Mouse (Mus musculus) NIH3T3 (cell line): ENCODE data around the gene Cfap157.

Experiments
- DNase-seq: peaks from one replicate; pipeline ENCODE4 v3.0.0-alpha.2; 2012; ENCODE audit warnings: low read depth

Gene Cfap157

DNA sequence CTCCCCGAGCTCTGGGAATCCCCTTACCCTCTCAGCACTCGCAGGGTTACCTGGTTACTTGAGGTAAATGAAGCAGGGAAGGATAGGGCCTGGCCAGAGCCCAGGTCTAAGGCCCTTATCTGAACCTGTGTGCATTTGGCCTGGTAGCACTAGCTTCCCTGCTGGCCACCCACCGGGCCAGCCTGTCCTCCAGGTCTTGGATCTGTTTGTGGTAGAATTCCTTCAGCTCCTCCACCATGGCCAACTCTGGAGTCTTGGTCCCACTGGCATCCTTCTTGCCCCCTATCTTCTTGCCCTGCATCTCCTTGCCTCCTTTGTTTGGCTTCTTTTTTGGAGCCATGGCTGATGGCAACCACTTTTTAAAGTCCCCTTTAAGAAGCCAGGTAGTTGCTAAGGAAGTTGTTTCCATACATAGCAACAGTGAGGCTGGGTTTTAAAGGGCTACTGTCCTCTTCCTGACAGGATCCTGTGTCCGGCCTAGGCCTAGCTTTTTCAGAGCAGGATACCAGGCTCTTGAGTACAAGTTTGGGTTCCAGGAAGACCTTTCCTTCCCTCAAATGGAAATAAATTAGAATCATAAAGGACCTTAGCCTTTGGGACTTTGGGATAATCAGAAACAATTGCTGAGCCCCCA, at the start of gene Cfap157:
Cfap157 (minus strand) TSS at position 381 of the 634 bp plus-strand sequence.
- DNase-seq, result peak; percentile 22

DNA sequence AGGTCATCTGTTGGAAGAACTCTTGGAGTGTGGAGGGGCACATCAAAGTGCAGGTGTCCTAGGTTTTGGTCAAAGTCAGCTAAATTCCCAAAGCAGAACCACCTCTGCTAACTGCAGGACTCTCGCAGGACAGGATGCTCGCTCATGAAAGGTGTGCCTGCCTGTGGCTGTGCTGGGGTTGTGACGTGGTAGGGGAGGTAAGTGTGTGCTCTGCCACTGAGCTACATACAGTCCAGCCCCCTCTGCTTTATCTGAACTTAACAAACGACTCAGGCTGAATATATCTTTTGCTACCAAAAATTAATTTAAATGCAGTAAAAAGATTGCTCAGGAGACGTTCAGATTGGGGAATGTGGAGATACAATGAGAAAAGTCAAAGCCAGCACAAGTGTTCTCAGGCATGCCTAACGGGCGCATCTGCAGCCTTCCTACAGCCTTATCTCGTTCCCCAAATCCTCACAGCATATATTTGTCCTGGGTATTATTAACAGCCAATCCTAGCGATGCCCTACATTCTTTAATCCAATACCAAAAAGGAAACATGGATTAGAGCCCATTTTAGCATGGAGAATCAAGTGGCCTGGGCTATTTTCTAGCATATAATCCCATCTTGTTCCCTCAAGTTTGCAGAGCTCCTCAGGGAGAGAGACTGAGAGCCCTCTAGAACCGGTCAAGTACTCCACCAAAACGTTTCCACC, 44.9 kb upstream of the Cfap157 start:
- no peak for DNase-seq

DNA sequence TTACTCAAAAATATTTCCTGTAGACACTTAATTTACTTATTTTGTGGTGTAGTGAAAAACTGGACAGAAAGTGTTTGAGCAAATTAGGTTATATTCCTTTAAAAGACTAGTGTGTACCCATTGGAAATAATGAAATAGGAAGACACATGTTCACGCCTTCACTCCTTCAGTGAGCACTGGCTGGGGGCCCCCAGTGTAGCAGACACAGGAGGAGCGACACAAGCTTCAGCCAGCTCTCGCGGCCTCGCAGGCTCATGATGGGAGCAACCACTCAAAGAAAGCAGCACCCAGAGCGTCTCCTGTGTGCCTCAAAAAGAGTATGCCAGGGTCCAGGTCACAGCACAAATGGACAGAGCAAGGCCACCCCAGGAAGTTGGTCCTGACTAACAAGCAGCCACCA, 41.6 kb upstream of the Cfap157 start:
- no peak for DNase-seq

DNA sequence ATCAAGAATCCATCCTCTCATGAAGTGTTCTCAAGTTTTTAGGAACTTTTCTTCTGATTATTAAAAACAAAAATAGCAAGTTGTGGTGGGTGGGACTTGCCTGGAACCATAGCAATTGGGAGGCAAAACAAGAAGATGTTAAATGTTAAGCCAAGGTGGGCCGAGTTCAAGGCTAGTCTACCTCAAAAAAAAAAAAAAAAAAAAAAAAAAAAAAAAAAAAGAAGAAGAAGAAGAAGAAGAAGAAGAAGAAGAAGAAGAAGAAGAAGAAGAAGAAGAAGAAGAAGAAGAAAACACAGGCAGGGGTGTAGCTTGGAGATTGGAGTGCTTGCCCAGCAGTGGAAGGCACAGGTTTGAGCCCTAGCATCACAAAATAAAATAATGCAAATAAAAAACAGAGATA, 40.5 kb upstream of the Cfap157 start:
- DNase-seq, result no peak

DNA sequence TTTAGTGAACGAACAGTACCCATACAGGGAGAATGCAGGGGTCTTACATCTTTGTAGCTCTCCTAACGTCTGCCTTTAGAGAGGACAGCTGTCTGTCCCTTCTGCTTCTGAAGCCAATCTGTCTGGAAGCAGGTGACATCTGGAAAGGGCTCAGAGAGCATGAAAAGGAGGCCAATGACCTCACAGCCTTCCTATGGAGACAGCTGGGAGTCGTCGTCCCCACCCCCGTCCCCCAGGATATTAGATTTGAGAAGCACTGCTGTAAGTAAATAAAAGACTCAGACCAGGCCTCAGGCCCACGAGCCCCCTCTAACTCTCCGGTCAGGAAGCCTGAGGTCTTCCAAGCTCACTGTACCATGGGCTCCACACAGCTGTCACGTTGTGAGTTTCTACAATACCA, 40.0 kb upstream of the Cfap157 start:
- no peak for DNase-seq

DNA sequence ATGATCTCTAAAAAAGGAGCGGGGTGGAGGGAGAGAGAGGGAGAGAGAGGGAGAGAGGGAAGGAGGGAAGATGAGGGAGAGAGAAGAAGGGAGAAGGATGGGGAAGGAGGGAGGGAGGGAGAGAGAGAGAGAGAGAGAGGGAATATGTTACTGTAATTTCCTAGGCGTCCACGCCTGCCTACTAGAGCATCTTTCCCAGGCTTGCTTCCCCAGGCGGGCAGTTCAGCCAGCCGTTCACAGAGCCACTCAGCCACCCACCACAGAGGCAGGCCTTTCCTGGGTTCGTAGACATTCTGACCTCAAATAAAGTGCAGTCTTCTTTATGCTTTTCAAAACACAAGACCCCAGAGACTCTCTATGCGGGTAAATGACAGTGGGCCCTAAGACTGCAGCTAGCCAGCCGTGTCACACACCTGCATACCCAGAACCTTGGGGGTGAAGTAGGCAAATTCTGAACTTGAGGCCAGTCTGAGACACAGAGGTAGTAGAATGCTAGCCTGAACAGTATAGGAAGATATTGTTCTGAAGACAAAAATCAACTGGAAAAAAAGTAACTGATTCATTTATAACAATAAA, 39.4 kb upstream of the Cfap157 start:
- no peak for DNase-seq

DNA sequence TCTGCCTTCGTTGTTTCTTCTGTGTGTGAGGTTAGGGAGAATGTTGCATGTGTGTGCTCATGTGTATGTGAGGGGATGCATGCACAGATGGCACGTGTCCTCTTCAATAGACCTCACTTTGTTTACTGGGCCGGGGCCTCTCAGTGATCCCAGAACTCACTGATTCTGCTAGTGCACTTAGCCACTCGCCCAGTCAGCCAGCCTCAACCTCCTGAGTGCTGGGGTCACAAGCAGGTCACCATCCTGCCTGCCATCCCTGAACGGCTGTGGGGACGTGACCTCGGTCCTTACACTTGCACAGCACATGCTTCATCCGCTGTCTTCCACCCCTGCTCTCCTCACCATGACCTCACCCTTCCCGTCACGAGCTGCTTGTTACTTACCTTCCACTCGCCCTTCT, 38.9 kb upstream of the Cfap157 start:
- DNase-seq, result no peak

DNA sequence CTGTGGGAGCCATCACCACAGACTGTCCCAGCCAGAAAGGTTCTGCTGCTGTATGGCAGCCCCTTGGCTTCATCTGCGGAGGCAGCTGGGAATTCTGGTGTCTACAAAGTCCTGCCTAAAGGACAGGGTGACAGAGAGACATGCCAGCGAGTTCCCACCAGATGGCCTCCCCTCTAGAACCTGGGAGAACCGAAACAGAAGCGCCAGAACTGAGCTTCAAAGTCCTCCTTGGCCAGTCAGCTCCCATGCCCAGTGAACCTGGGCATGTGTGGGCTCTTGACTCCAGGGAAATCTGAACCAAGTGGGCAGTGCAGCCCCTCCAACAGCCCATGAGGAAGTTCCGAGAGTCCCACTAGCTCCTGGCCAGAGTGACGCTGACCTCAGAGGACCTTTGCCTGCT, 38.4 kb upstream of the Cfap157 start:
- DNase-seq, result no peak

DNA sequence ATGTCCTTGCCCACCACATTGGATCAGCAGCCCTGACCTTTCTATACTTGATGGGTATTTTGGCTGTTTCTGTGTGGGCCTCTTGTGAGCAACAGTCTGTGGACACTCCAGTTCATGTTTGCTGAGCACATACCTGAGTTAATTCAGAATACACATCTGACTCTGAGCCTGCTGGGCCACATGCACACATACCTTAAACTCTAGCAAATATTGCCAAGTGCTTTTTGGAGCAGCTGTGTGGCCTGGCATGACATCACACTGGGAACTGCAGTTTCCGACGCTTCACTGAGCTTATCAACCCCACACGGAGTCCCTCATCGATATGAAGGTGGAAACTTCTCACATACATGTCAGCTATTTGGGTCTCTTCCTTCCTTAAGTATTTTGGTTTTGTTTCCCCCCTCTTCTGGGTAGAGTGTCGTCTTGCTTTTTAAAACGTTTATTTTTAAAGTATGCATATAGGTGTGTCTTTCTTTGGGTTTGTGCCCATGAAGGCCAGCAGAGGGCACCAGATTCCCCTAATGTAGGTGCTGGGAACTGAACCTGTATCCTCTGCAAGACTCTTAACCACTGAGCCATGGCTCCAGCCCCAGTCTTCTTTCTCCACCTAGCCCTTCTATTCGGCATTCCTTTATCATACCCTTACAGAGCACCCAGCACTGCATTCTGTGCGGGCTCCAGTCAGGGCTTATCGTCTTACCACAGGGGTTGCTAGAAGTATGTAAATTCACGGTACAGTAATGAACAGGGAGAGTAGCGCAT, 37.0 kb upstream of the Cfap157 start:
- peak; percentile 71 for DNase-seq

DNA sequence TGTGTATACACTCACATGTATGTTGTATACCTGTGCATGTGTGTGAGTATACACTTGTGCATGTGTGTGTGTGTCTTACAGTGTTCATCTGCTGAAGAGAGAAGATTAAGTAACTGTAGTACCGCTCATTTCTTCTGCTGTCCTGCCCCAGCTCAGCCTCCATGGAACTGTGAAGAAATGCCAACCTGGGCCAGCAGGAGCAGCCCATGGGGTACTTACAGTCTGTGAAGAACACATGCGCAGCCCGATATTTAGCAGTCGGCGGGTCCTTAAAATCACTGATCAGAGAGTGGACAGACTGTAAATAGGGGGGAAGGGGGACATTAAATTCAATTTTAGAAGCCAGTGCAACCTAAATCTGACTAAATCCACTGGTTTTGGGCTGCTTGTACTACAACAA, 34.0 kb upstream of the Cfap157 start:
- DNase-seq, result no peak

DNA sequence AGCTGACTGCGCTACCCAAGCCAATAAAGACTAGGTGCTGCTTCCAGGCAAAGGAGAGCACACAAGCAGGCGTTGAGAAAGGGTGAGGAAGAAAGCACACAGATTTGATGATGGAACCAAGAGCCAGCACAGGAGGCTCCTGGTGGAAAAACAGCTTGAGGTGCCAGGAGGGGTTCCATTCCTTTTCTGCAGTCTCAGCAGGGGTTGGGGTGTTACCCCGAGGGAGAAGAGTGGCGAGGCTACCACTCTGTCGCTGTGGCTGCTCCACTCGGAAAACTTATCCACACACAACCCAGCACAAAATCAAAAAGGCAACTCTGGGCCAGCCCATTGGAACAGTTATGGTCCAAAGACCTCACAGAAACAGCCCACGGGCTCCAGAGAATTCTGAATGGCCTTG, 33.4 kb upstream of the Cfap157 start:
- no peak for DNase-seq

DNA sequence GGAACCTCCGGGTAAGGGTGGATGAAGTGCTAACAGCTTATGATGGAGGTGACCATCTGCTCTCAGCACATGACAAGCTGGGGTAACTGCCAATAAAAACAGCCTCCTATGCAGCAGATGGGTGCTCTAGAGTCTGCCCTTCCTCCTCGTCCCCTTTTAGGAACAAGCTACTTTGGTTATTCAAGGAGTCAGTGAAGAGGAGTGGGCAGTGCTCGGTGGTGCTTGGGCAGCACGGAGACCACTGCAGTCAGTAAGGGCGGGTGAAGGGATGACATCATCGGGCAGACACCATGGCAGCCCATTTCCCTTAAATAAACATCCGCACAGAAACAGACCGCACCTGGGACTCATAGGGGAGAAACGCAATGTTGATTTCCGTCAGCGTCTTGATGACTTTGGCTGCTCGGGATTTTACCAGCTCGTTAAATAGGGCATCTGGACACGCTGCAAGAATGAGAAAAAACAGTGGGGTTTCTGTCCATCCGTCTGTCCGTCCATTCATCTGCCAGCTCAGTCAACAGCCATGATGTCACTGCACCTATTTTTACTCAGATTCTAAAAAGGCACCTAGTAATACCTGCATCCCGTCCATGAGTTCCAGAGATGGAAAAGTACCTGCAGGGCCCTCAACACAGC, 32.8 kb upstream of the Cfap157 start:
- peak; percentile 54 for DNase-seq

DNA sequence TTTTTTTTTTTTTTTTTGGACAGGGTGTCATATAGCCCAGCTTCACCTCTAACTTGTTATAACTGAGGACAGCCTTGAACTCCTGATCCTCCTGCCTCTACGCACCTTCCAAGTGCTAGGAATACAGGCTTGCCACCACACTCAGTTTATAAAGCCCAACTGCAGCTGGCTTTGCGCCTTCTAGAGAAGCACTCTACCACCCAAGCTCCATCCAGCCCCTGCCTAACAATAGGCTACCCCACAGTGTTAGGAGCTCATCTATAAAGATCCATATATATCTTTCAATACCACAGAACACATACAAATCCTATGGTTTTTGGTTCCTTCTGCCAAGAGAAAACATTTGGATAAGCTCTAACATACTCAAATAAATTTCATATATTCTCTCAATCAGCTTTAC, 32.3 kb upstream of the Cfap157 start:
- no peak for DNase-seq

DNA sequence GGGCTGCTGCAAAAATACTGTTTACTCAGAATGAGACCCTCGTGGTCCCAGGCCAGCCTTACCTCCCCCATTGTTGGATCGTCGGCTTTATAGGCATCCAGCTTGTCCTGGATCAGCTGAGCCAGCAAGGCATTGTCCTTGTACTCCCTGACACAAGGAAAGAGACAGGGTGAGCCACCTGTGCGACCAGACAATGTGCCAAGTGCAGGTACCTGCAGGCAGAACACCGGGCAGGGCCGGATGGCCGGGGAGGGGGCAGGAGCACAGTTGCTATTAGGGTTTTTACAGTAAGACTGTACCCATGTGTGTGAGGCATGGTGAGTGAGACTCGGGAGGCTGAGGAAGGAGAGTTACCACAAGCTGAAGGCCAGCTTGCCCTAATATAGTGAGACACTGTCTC, 27.7 kb upstream of the Cfap157 start:
- no peak for DNase-seq

DNA sequence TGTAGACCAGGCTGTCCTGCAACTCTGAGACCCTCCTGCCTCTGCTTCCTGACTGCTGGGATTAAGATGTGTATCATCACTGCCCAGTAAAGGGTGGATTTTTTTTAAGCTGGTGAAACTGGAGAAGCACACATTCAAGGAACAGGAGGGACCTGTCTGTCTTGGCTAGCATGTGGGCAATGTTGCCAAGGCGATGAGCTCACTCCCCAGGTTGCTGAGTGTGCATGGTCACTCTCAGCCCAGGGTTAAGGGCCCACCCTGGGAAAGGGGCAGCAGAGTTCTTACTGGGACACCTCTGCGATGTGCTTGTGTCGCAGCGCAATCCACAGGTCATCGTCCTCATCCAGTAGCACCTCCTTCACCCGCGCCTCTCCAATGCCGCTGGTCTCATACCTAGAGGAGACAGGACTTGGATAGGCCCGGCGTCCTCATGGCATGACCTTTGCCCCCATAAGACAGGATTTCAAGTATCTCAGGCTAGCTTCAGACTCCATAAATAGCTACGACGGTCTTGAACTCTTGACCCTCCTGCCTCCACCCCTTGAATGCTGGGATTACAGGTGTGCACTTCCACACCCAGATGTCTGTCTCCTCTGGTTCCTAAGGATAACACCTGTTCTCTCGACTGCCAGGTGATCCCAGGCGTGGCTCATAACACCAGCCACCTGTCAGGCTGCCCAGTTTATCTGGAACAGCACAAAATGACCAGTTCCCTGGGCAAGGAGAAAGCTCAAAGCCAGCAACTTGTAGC, 24.8 kb upstream of the Cfap157 start:
- no peak for DNase-seq

DNA sequence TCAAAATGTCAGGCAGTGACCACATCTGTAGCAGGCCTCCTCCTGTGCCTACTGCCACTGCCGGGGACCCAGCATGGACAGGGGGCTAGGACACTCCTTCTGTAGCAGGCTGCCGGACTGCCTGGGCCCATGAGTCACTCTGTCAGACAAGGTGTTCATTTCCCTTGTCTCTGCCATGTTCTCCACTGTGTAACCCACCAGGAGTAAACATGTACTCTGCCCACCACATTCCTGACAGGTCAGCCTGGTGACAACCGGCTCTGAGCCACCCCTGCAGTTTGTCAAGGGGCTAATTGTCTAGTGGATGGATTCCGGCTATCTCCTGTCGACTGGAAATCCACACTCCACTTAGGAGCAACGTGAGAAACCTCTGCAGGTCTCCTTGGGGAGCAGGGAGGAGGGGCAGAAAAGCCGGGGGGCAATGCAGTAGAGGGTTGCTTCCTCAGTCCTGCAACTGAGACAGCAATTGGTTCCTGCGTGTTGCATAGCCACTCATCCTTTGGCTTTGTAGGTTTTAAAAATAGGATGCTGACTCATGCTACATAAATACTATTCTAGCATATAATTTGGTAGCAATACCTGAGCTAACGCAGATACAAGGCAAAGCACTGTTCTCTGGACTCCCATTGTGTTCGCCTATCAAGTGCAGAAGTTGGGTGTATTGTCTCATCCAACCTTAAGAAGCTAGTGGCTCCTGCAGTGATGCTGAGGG, 14.2 kb upstream of the Cfap157 start:
- peak; percentile 21 for DNase-seq

DNA sequence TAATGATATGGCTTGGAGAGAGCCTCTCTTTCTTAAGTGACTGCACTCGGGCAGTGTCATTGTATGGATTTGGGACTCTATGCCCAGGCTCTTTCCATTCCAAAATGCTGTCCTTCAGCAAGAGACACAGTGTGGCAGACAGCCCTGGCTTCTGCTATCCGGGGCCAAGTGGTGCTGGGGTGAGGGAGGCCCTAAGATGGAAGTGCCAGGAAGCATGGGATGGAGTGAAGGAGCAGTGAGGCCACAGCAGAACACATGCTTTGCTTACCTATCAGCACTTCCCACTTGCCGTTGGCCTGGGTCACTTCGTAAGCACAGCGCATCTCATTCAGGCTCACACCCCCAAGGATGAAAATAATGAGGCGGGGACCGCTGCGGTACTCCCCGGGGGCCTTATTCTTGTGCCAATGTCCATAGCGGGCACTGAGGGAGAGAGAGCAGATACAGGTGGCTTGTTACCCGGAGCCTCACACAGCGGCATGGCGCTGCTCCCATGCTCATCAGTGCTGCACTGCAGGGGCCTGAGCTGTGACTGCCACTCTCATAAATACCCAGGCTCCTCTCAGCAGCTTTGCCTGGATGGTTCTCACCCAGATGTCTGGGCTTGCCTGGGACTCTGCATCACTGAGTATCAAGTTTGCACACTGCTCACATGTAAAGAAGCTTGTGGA, 11.7 kb upstream of the Cfap157 start:
- DNase-seq, result no peak

DNA sequence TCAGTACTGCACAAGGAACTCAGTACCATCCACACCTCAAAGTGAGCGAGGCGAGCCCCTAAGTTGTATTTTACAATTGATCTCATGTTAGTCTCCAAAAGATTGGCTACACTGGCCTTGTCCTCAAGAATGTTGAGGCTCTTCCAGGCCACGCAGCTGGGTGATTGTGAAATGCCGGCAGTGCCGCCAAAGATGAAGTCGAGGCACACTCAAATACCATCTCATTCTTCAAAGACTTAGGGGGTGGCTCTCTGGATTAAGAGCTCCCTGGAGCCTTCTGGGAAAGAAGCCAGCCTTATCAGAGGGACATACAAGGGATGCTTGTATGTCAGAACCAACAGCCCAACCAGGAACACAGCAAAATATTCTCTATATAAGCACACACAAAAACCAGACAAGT, 7.1 kb upstream of the Cfap157 start:
- DNase-seq, result peak; percentile 79

DNA sequence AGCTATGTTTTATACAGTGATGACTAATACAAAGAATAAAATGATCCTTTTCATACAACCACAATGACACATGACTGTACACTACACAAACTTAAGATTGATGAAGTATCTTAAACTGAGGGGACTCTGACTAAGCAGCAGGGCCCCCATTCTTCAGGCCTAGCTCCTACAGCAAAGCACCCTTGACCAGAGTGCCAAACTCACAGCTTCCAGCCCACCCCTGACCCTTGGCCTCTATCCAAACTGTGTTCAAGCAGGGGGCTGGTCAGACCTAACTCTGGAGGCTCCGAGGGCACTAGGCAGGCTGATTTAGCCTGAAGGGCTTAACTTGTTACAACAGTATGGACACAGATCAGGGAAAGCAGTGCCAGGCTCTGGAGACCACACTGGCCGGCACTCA, 4.4 kb upstream of the Cfap157 start:
- DNase-seq, result peak; percentile 78

DNA sequence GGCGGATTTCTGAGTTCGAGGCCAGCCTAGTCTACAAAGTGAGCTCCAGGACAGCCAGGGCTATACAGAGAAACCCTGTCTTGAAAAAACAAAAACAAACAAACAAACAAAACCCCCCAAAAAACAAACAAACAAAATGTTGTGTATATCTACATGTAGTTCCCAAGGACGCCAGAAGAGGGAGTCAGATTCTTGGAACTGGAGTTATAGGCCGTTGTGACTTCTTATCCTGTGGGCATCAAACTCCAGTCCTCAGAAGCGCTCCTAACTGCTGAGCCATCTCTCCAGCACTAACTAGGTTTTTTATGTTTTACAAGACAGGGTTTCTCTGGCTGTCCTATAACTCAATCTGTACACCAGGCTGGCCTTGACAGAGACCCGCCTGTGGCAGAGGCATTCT, 2.9 kb upstream of the Cfap157 start:
- peak; percentile 28 for DNase-seq

DNA sequence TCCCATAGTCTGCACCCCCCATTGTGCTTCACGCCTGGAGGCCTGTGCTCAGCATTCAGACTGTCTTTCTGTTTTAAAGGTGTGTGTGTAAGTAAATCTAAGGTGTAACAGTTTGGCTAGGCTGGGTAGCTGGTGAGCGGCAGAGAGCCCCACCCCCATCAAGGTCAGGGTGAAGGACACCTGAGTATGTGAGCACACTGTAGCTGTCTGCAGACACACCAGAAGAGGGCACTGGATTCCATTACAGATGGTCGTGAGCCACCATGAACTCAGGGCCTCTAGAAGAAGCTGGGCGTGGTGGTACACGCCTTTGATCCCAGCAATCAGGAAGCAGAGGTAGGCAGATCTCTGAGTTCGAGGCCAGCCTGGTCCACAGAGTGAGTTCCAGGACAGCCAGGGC, 2.5 kb downstream of the Cfap157 start:
- no peak for DNase-seq
